Mouse (Mus musculus) heart, postnatal 10 days (tissue): Measurements from ENCODE around the gene Slc34a3. TPM values are rescaled to one million over a fixed set of nuclear protein-coding genes. Genes with fewer than 3 reads are reported as not detected.
"Not testable (repeated sequence)": the region's sequence is repeated elsewhere in the genome, so short reads cannot be mapped to it uniquely, and the experiment has no call there.

ENCODE experiments used
- DNase-seq, 2 experiments: peaks; one replicate each; pipeline ENCODE4 v3.0.0; 2021
- intact Hi-C: fragments of 180-260 bp; cut with DNase I; formaldehyde crosslinking; loops from one replicate; pipeline ENCODE4 v1.15.1; 2025
- total RNA-seq, 2 experiments: library from RNA; stranded (reverse); gene quantifications; 2 replicates each; pipeline ENCODE4 v1.2.3; 2021

Slc34a3 gene
- total RNA-seq = not detected

DNA sequence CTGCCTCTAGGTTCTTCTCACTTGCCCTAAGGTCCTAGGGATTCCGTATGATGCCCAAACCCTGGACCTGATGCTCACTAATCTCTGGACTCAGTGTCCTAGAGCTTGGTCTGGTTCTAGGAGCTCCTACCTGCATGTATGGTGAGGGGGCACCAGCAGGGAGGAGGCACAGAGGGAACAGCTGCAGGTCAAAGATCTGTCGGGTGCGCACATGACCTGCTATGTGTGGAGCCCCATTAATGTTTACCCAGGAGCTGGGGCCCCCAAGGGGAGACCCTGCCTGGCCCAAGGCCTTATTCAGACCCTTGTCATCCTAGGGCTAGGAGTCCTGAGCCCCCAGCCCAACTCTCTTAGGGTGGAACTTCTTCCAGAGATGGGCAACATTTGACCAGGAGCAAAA lies at the start of gene Slc34a3:
Gene Slc34a3, minus strand, starts transcription at position 315 of the 400 bp plus-strand sequence.
- DNase-seq = no peak
- intact Hi-C loops = no loop called here

DNA sequence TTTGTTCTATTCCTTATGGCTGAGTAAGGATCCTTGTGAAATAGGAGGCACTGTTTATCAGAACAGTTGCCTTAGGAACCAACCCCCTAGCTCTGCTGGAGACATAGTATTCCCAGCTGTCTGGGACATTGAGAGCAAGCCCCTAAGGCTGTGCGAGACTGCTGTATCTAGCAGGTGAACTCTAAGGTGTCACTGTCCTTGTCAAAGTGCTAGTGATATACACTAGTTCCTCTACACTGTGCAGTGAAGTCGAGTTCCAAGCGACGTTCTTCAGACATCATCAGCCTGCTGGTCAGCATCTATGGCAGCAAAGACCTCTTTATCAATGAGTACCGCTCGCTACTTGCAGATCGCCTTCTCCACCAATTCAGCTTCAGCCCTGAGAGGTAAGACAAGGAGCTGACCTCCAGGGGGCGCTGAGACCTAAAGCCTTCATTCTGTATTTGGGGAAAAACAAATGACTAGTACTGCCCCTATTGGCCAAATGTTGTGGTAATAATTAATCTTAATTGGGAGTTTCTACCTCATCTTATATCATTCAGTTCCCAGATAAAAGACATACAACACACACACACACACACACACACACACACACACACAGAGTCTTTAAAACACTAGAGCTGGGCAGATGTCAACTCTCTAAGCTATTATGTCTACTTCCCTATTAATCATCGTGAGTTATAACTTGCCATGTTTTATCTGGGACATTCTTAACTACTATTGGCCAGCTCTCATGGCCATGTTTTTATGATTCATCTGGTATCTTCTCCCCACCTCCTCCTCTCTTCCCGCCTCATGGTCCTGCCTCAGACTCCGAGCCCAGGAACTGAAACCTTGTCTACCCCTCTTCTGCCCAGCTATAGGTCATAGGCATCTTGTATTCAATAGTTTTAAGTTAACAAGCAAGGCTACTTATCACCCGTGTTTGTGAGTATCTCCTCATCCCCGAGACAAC lies 45.0 kb upstream of the Slc34a3 start:
- DNase-seq = peak; percentile 76 to 92
- intact Hi-C loops = no loop called here

DNA sequence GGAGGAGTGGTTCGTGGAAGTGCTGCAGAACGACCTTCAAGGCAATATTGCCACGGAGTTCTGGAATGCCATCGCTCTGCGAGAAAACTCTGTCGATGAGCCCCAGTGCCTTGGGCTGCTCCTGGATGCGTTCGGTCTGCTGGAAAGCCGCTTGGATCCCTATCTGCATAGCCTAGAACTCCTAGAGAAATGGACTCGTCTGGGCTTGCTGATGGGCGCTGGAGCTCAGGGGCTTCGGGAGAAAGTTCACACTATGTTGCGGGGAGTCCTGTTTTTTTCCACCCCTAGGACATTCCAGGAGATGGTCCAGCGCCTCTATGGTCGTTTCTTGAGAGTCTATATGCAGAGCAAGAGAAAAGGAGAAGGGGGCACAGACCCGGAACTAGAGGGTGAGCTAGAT lies 38.8 kb upstream of the Slc34a3 start:
- no peak for DNase-seq
- intact Hi-C loops = loop anchor here (5.0 kb wide), 1 partner anchor 59 kb away; the partner anchor contains the start of gene Man1b1

GRCm38 (mm10) chr2:25272515-25272914 lies 38.4 kb upstream of the Slc34a3 start:
- intact Hi-C loops = loop anchor here (5.0 kb wide), 1 partner anchor 60 kb away; the partner anchor contains the start of gene Man1b1
- DNase-seq = no peak

- intact Hi-C loops = loop anchor here (5.0 kb wide), 1 partner anchor 60 kb away; the partner anchor contains the start of gene Man1b1
- peak; percentile 98 to 99 for DNase-seq
These were observed 37.8 kb upstream of the Slc34a3 start, which contains the start of the genes Ssna1 and Anapc2 for GRCm38 (mm10) chr2:25271827-25272511. Ssna1 (minus strand) TSS chr2:25272438. Anapc2 (plus strand) TSS chr2:25272478.

DNA sequence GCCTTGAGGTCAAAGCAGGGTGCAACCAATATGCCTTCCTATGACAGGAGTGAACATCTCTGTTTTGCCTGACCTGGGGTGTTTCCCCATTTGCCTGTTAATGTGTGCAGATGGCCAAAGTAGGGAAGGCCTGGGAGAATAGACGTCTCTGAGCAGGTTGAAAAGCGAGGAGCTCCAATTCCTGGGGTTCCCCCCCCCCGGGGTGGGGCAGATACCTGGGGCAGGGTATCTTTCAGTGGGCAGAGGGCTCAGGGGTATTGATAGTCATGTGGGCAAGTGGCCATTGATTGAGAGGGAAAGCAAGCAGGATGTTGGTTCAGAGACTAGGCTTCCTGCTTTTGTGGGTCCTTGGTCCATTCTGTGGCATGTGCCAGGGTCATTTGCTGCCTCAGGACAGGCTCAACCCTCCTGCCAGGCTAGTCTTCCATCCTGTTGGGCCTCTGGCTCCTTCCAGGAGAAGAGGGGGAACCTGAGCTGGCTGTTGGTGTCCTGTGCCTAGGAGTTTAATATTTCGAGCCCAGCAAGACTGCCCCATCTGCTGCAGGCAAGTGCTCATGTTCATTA lies 33.7 kb upstream of the Slc34a3 start:
- intact Hi-C loops = no loop called here
- no peak for DNase-seq

- intact Hi-C loops = no loop called here
- DNase-seq = no peak
These were observed 33.1 kb upstream of the Slc34a3 start for GRCm38 (mm10) chr2:25267241-25267640.

GRCm38 (mm10) chr2:25266720-25267119 lies 32.6 kb upstream of the Slc34a3 start:
- intact Hi-C loops = no loop called here
- DNase-seq = peak; percentile 32 to 52

DNA sequence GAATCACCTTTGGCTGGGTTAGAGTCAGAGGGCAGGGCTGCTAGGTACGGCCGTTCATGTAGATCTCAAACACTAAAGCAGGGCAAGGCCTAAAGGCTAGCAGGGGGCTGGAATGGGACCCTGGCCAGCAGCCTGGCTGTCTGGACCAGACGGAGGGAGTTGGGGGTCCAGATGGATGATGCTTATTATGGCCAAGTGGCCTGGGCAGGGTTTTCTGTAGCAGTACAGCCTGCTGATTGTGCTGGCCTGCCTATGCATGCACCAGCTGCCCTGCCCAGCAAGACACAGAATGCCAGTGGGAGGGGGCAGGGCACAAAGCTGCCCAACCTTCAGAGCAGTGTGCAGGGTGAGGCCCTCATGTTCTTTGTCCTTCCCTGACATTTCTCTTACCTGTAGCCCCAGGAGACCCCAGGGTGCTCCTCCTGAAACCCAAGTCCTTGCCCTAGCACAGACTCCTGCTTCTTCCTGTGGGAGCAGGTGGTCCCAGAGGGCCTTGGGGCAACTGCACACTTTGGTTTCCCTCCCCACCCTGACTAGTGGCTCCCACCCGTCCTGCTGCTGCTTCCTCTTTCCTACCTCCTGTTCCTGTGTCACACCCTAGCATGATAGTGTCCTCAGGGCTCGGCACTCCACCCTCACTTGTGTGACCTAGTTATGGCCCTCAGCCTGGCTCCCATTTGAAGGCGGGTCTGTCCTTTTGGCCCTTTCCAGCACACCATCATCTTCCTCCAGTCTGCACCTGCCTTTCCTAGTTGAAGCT lies 31.9 kb upstream of the Slc34a3 start:
- intact Hi-C loops = no loop called here

GRCm38 (mm10) chr2:25264851-25265250 lies 30.7 kb upstream of the Slc34a3 start:
- intact Hi-C loops = no loop called here
- DNase-seq = no peak

More for the DNA sequence above, 31.9 kb upstream of the Slc34a3 start:
- DNase-seq = no peak

DNA sequence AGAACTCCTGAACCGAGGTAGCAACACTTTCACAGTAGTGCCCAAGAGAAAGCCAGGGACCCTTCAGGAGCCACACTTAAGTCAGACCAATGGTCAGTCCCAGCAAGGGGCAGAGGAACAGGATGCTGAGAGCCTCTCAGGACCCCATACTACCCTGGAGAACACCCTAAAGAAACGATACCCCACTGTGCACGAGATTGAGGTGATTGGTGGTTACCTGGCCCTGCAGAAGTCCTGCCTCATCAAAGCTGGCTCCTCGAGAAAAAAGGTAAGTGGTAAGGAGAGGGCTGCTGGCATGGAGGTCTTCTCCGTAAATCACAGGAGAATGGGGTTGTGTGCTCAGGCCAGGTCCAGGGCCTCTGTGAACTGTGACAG lies 30.1 kb upstream of the Slc34a3 start:
- DNase-seq = no peak
- intact Hi-C loops = no loop called here

GRCm38 (mm10) chr2:25263623-25264285 lies 29.6 kb upstream of the Slc34a3 start:
- DNase-seq = no peak
- intact Hi-C loops = no loop called here

DNA sequence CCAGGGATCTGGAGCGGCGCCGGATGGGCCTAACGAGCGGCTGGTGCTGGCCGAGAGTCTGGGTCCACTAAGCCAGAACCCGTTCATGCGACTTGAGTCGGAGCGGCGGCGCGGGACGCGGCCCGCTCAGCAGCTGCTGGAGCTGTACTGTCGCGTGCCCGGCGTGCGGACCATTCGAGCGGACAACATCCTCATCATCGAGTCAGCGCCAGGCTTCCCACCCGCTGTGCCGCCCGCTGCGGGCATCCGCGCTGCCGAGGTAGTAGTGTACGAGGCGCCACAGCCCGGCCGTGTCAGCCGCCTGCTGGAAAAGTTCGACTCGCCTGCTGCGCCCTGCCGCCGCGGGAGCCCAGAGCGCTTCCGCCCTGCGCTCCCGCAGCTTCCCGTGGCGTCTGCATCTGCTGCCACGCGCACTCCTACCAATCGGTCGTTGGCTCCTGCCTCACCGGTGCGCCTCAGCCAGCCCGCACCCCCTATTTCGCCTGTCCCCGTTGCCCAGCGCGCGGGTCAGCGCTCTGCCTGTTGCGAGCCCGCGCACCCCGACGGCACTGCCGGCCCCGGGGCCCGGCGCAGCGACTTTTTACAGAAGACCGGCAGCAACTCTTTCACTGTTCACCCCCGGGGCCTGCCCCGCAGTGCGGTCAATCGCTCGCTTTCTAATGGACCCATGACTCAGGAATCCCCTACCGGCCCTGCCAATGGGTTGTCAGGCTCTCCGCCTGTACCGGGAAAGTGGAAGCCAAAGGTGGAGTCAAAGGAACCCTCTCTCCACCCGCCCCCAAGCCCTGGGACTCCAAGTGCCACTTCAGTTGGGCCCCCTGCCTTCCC lies 28.8 kb upstream of the Slc34a3 start:
- intact Hi-C loops = no loop called here
- peak; percentile 43 to 47 for DNase-seq

DNA sequence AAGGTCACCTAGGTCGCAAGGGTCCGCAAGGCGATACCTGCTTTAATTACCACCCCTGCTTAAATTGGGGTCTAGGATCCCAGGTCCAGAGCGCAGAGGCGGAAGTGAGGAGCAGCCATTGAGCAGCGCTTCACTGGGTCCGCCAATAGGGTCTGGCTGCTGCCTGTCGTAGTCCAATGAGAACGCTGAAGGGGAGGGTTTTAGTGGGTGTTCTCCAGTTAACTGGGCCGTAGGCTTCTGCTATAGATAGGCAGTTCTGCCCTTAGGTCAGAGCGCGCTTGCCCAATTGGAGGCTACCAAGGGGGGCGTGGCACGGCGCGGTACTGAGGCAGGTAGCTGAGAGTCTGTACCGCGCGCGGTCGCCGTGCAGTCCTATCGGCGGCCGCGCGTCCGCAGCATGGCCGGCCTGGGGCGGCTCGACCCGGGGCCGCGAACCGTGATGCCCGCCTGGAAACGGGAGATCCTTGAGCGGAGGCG lies 28.2 kb upstream of the Slc34a3 start, which contains the start of gene Tprn:
Gene Tprn, plus strand, starts transcription at position 328 of the 477 bp plus-strand sequence.
- peak; percentile 96 for DNase-seq
- intact Hi-C loops = no loop called here

DNA sequence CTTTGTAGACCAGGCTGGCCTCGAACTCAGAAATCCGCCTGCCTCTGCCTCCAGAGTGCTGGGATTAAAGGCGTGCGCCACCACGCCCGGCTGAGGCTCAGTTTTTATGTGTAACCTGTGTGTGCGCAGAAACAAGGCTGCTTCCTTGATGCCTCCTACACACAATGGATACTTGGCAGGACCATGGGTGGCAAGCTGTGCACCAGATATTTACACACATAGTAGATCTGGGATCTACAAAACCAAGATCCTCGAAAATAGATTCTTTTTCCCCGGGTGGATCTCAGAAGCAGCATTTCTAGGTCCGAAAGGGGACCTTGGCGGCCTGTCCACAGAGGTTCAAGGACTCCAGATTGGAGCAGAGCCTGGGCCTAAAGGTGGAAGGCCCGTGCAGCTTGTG lies 27.7 kb upstream of the Slc34a3 start:
- no peak for DNase-seq
- intact Hi-C loops = no loop called here

GRCm38 (mm10) chr2:25258887-25259286 lies 24.7 kb upstream of the Slc34a3 start:
- intact Hi-C loops = loop anchor here (5.0 kb wide), 2 partner anchors 73 to 157 kb away; partner anchors contain the start of gene Man1b1
- DNase-seq = no peak

- intact Hi-C loops = loop anchor here (5.0 kb wide), 2 partner anchors 75 to 155 kb away; partner anchors contain the start of gene Man1b1
These were observed 23.1 kb upstream of the Slc34a3 start for GRCm38 (mm10) chr2:25257250-25257649.

GRCm38 (mm10) chr2:25256443-25257109 lies 22.4 kb upstream of the Slc34a3 start:
- peak; percentile 49 to 70 for DNase-seq
- intact Hi-C loops = loop anchor here (1.0 to 5.0 kb wide), 3 partner anchors 28 to 154 kb away; partner anchors contain the start of gene Man1b1

More at GRCm38 (mm10) chr2:25257250-25257649, 23.1 kb upstream of the Slc34a3 start:
- not testable (repeated sequence) for DNase-seq
